Mouse (Mus musculus) myocyte (in vitro differentiated cells): Measurements from ENCODE around the gene Capzb.

Source experiments
- E2F4 ChIP-seq: IDR thresholded peaks from one replicate; pipeline ENCODE4 v1.6.1; 2011; ENCODE audit warnings: mild to moderate bottlenecking, control low read depth, moderate library complexity; ENCODE audit not compliant: insufficient read depth
- MYOG ChIP-seq, 3 experiments: IDR thresholded peaks; one replicate each; pipeline ENCODE4 v1.6.1; 2011; ENCODE audit warnings: control low read depth in 2 of 3, low read depth in 2 of 3, mild to moderate bottlenecking in 2 of 3; ENCODE audit not compliant: insufficient read length in 2 of 3, control insufficient read depth in 1 of 3, insufficient read depth in 1 of 3
- POLR2A ChIP-seq: IDR thresholded peaks from one replicate; pipeline ENCODE4 v1.6.1; 2011; ENCODE audit warnings: low read depth, mild to moderate bottlenecking, control low read depth, moderate library complexity; ENCODE audit not compliant: insufficient read length
- TCF3 ChIP-seq: IDR thresholded peaks from one replicate; pipeline ENCODE4 v1.6.1; 2011; ENCODE audit warnings: low read depth, control low read depth; ENCODE audit not compliant: insufficient read length
- USF1 ChIP-seq: IDR thresholded peaks from one replicate; pipeline ENCODE4 v1.6.1; 2011; ENCODE audit warnings: low read depth, mild to moderate bottlenecking, control low read depth, moderate library complexity

- TF ChIP-seq E2F4 (no peak), POLR2A (no peak), USF1 (no peak), TCF3 (no peak), MYOG (IDR thresholded peaks at IDR 0.05; ENCODE audit: control insufficient read depth in 1 of 3, insufficient read depth in 1 of 3, insufficient read length in 2 of 3, low read depth in 2 of 3) (no peak)
Measured at GRCm38 (mm10) chr4:139233755-139234254, 41.1 kb downstream of the Capzb start.
